Mouse (Mus musculus): ENCODE results near the gene Sirt4.

- no peak for TF ChIP-seq CEBPB (IDR thresholded peaks at IDR 0.05; ENCODE audit: insufficient read depth, poor library complexity, severe bottlenecking)
- TF ChIP-seq USF1 (IDR thresholded peaks at IDR 0.05; ENCODE audit: low read depth) = no peak
- no peak for TF ChIP-seq POLR2AphosphoS2 (IDR thresholded peaks at IDR 0.05; ENCODE audit: insufficient read length, low read depth)
- no peak for TF ChIP-seq POLR2A (IDR thresholded peaks at IDR 0.05; ENCODE audit: insufficient read length, low read depth)
- no peak for TF ChIP-seq TCF3 (IDR thresholded peaks at IDR 0.05; ENCODE audit: insufficient read length, low read depth)
- no peak for TF ChIP-seq TCF12 (IDR thresholded peaks at IDR 0.05; ENCODE audit: insufficient read depth, poor library complexity, severe bottlenecking)
- TF ChIP-seq MAX (IDR thresholded peaks at IDR 0.05; ENCODE audit: low read depth) = no peak
- no peak for TF ChIP-seq MYOG (IDR thresholded peaks at IDR 0.05; ENCODE audit: control insufficient read depth in 1 of 3, insufficient read depth in 1 of 3, insufficient read length in 2 of 3, low read depth in 2 of 3)
- TF ChIP-seq REST (IDR thresholded peaks at IDR 0.05; ENCODE audit: insufficient read depth, insufficient read length) = no peak
- no peak for TF ChIP-seq SRF (IDR thresholded peaks at IDR 0.05; ENCODE audit: control insufficient read depth, insufficient read length, low read depth)
- no peak for TF ChIP-seq E2F4 (IDR thresholded peaks at IDR 0.05; ENCODE audit: insufficient read depth)
- no peak for TF ChIP-seq MYOD1 (IDR thresholded peaks at IDR 0.05; ENCODE audit: control insufficient read depth in 1 of 3, insufficient read length in 2 of 3, low read depth in 2 of 3)
Observed at GRCm38 (mm10) chr5:115473191-115473590, 11.3 kb downstream of the Sirt4 start.
